Mouse (Mus musculus) bone marrow, adult 2 months (tissue): ENCODE results near the gene Heyl. TPM values are rescaled to one million over a fixed set of nuclear protein-coding genes. Genes with fewer than 3 reads are reported as not detected.

Experiments
- H3K27ac ChIP-seq: fragments of 200-500 bp; 2 replicates; pipeline ENCODE4 v1.5.1; 2012; ENCODE audit warnings: low read depth, mild to moderate bottlenecking, control low read depth, inconsistent platforms, low read length; ENCODE audit not compliant: control insufficient read depth, poor library complexity, insufficient read depth
- H3K4me1 ChIP-seq: fragments of 200-500 bp; 2 replicates; pipeline ENCODE4 v1.6.1; 2011; ENCODE audit warnings: low read length; ENCODE audit not compliant: control insufficient read depth, insufficient read depth
- H3K4me3 ChIP-seq: fragments of 200-500 bp; replicated peaks from 2 replicates; pipeline ENCODE3; 2011; ENCODE audit warnings: mild to moderate bottlenecking, low read depth, low read length, control low read depth; ENCODE audit not compliant: control insufficient read depth
- CTCF ChIP-seq: fragments of 200-500 bp; IDR thresholded peaks from 2 replicates; pipeline ENCODE4 v1.5.1; 2011; ENCODE audit warnings: low read length, control low read depth; ENCODE audit not compliant: control insufficient read depth, insufficient read depth
- POLR2A ChIP-seq: fragments of 200-500 bp; IDR thresholded peaks from 2 replicates; pipeline ENCODE4 v1.6.1; 2011; ENCODE audit warnings: low read depth, mild to moderate bottlenecking, control low read depth, low read length, borderline replicate concordance; ENCODE audit not compliant: control insufficient read depth
- WGBS: fragments of 180-500 bp; shearing (Covaris S2); methylation state at CpG from one replicate; pipeline ENCODE4 v1.1.7; 2018; 5-methylcytosine and 5-hydroxymethylcytosine counted together
- polyA plus RNA-seq: library from polyadenylated mRNA; stranded (reverse); fragments of >200 nt; gene quantifications from 2 replicates; pipeline ENCODE4 v1.2.4, GENCODE M21; 2011; ENCODE audit warnings: low replicate concordance; ENCODE audit not compliant: missing spikeins, insufficient read depth, insufficient read length

The Heyl gene
- 0.77 and 0.84 TPM in 2 replicates for polyA plus RNA-seq

GRCm38 (mm10) chr4:123233492-123234084, at the start of gene Heyl:
TSS of gene Heyl (plus strand) at chr4:123233556.
- H3K27ac ChIP-seq, result no peak within 1 kb of the TSS
- H3K4me1 ChIP-seq, result no peaks in the 10 kb centered on the region; the same call in none of the 2 replicates
- peak within 1 kb of the TSS; percentile 15 for H3K4me3 ChIP-seq
- WGBS, result 5% methylated on average over 52 of the region's 52 CpGs
- TF ChIP-seq CTCF (no peak), POLR2A (no peak)

GRCm38 (mm10) chr4:123184816-123185215, 48.5 kb upstream of the Heyl start:
- no peaks in the 10 kb centered on the region for H3K4me1 ChIP-seq
- no peak for TF ChIP-seq CTCF
- TF ChIP-seq POLR2A, result no peak
- no peak overlapping the region for H3K27ac ChIP-seq
- 52% methylated on average over 3 of the region's 3 CpGs for WGBS
- no peak overlapping the region for H3K4me3 ChIP-seq

GRCm38 (mm10) chr4:123192336-123192735, 41.0 kb upstream of the Heyl start:
- 71% methylated on average over 11 of the region's 11 CpGs for WGBS
- no peaks in the 10 kb centered on the region for H3K4me1 ChIP-seq
- no peak for TF ChIP-seq CTCF
- no peak for TF ChIP-seq POLR2A
- H3K27ac ChIP-seq, result no peak overlapping the region
- H3K4me3 ChIP-seq, result no peak overlapping the region

GRCm38 (mm10) chr4:123193791-123194190, 39.6 kb upstream of the Heyl start:
- H3K4me1 ChIP-seq, result no peaks in the 10 kb centered on the region
- 86% methylated on average over 11 of the region's 11 CpGs for WGBS
- no peak for TF ChIP-seq CTCF
- no peak for TF ChIP-seq POLR2A

GRCm38 (mm10) chr4:123196695-123197094, 36.7 kb upstream of the Heyl start:
- no peak overlapping the region for H3K4me3 ChIP-seq
- no peak overlapping the region for H3K27ac ChIP-seq
- TF ChIP-seq CTCF, result no peak
- TF ChIP-seq POLR2A, result no peak
- no peaks in the 10 kb centered on the region for H3K4me1 ChIP-seq
- 45% methylated on average over 6 of the region's 6 CpGs for WGBS

More at GRCm38 (mm10) chr4:123193791-123194190, 39.6 kb upstream of the Heyl start:
- H3K4me3 ChIP-seq, result no peak overlapping the region
- H3K27ac ChIP-seq, result no peak overlapping the region

- no peaks in the 10 kb centered on the region for H3K4me1 ChIP-seq
- no peak overlapping the region for H3K4me3 ChIP-seq
- 8% methylated on average over 15 of the region's 15 CpGs for WGBS
- TF ChIP-seq CTCF (peak; percentile 67), POLR2A (no peak)
- no peak overlapping the region for H3K27ac ChIP-seq
Measured at GRCm38 (mm10) chr4:123200771-123201185, 32.6 kb upstream of the Heyl start.

GRCm38 (mm10) chr4:123201186-123202093, 31.9 kb upstream of the Heyl start, which contains the start of gene Nt5c1a:
TSS of gene Nt5c1a (plus strand) at chr4:123201504.
- TF ChIP-seq POLR2A, result no peak
- no peak for TF ChIP-seq CTCF
- no peaks in the 10 kb centered on the region for H3K4me1 ChIP-seq
- H3K4me3 ChIP-seq, result no peak within 1 kb of the TSS
- H3K27ac ChIP-seq, result no peak within 1 kb of the TSS
- 7% methylated on average over 58 of the region's 58 CpGs for WGBS

GRCm38 (mm10) chr4:123202094-123202420, 31.3 kb upstream of the Heyl start:
- no peaks in the 10 kb centered on the region for H3K4me1 ChIP-seq
- TF ChIP-seq CTCF (no peak), POLR2A (no peak)
- 31% methylated on average over 8 of the region's 8 CpGs for WGBS
- no peak overlapping the region for H3K27ac ChIP-seq
- no peak overlapping the region for H3K4me3 ChIP-seq
